In the genomic region with DNA sequence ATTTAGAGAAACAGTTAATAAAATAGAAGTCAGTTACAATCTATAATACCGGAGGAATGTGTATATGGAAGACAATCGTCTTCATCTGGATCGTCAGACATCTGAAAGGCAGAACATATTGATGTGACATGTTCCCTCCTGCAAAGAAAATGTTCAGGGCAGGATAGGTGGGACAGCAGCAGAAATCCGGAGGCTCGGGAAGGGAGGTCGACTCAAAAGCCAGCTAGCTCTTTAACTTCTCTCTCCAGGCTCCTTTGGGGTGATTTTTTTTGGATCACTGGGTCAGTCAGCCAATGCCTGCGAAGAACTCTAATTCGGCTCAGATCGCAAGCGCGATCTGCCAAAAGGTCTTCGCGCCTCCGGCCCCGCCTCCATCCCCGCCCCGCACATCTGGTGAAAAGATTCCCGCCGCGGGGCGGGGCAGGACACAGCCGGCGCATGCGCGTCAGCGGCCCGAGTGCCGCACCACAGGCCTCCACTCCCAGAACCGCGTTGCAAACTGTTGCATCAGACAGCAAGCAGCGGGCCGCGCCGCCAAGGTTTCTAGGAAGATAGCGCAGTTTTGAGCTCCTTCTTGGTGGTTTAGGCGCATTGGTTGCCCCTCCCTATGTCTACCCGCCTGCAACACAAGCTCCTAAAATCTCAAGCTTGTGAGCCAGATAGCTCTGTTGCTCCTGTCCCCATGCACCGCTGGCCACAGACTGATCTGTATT, we compare ENCODE assay signal across 8 mouse cellular contexts. TPM values are rescaled to one million over a fixed set of nuclear protein-coding genes. Genes with fewer than 3 reads are reported as not detected.
A peak's percentile ranks its signal among the peaks of the same experiment; 100 is the strongest.
DNase-seq lines count a peak whose midpoint lies in the region.

No protein-coding gene starts in this region.

- H3K4me3 ChIP-seq in megakaryocyte, embryonic 14.5 days (replicated peaks) = peak overlapping the region; percentile 91

- H3K27me3 ChIP-seq in megakaryocyte, embryonic 14.5 days (replicated peaks) = peaks cover 63% of the 10 kb centered on the region

- H3K9me3 ChIP-seq in megakaryocyte, embryonic 14.5 days = no peaks in the 10 kb centered on the region

- DNase-seq in ZHBTc4 (ENCODE audit: low read depth, low spot score) = peak; percentile 95
- DNase-seq in cerebellum, postnatal 4 days (ENCODE audit: low spot score in 2 of 2) = peak; percentile 78 to 83
- DNase-seq in gastrocnemius, postnatal 10 days = peak; percentile 92
- DNase-seq in induced T-regulatory cell, adult 2 months (ENCODE audit: low read depth) = peak; percentile 89
- peak; percentile 75 to 89 for DNase-seq in left cerebral cortex, adult 9 months (ENCODE audit: low spot score in 2 of 2)
- DNase-seq in right cerebral cortex, postnatal 10 days (ENCODE audit: low spot score in 2 of 2) = peak; percentile 94
- DNase-seq in urinary bladder, postnatal 14 days (ENCODE audit: low spot score) = peak; percentile 91

- no peaks in the 10 kb centered on the region for H3K36me3 ChIP-seq in megakaryocyte, embryonic 14.5 days (replicated peaks; ENCODE audit: low read length)

- H3K4me1 ChIP-seq in megakaryocyte, embryonic 14.5 days = peaks cover 38% of the 10 kb centered on the region

RNA-seq across cellular contexts. Expression of a gene that starts 31.0 kb away (rescaled TPM):
- 10 to 100 TPM; 29.2 to 44.6 TPM for total RNA-seq in gastrocnemius, postnatal 10 days (2021)
- 22.3 and 27.7 TPM in 2 replicates for polyA plus RNA-seq in megakaryocyte, embryonic 14.5 days (2012; ENCODE audit: insufficient read depth, low replicate concordance)

RNA-seq across cellular contexts. Expression of a gene that starts 37.7 kb away (rescaled TPM):
- total RNA-seq in gastrocnemius, postnatal 10 days (2021) = 10 to 100 TPM; 27.1 to 44.4 TPM
- 19.0 and 41.1 TPM in 2 replicates for polyA plus RNA-seq in megakaryocyte, embryonic 14.5 days (2012; ENCODE audit: insufficient read depth, low replicate concordance)

Comparison
In these comparisons a context has a peak if more than half of its experiments do, and no peak if none do; other contexts are left out.
1. Peak in every context shown above with its lines: DNase-seq and H3K4me3 ChIP-seq.